In the genomic region with DNA sequence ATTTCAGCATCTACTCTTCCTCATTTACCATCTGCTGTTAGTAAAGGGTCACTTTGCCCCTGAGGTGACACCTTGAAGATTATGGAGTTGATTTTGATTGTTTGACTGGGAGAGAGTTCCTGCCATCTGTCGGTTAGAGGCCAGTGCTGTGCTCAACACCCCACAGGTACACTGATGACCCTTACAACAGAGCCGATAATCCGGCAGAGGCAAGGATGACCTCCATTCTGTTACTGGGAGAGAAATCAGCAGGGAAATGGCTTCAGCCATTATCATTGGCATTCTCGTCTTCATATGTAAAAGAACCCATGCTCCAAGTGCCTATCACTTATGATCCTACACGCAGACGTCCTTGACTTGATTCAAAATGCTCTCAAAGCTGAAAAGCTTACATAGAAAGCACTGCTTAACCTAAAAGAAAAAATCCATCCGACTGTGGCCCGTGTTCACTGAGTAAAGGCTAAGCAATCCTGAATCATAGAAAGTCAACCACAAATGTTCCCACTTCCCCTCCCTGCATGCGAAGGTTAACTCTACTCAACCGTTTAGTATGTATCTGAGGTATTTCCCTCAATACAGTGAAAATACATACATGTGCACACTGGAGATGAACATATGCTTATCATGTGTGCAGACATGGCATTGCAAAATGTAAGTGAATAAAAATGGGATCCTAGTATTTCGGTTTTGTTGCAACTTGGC, we compare ENCODE assay signal across 26 mouse cellular contexts.
DNase-seq lines count a peak whose midpoint lies in the region; ATAC-seq and TF ChIP-seq lines count a peak whose summit lies in the region.
"Had no signal": no experiment of that assay in that cellular context is flagged by ENCODE, and none has a peak within 500 bp of the region (broad histone marks: within the 10 kb centered on the region; RNA-seq: fewer than 3 reads in every experiment).

No protein-coding gene starts in this region.

- H3K27ac ChIP-seq in heart, embryonic 10.5 days: no peak overlapping the region
- no peak overlapping the region for H3K27ac ChIP-seq in heart, embryonic 11.5 days (ENCODE audit: low read depth, low read length)
- H3K27ac ChIP-seq in CH12.LX (ENCODE audit: insufficient read depth, low read depth): no peak overlapping the region
- no peak overlapping the region for H3K27ac ChIP-seq in hindbrain, postnatal 0 days
- H3K27ac ChIP-seq: embryonic facial prominence, embryonic 12.5 days; embryonic facial prominence, embryonic 15.5 days; gastrocnemius, adult 2 months; heart, adult 2 months; heart, embryonic 15.5 days; hindbrain, embryonic 14.5 days had no signal

- dilution Hi-C loops in CH12.LX (cut with MboI; ENCODE audit: extremely low pct_ligation_motif_present, extremely low pct_unique_long_range_greater_than_20kb, low sequenced_read_pairs): no loop called here

- H3K4me2 ChIP-seq in heart, embryonic 11.5 days: no peak overlapping the region
- H3K4me2 ChIP-seq in CH12.LX (ENCODE audit: insufficient read depth, low read depth, poor library complexity, severe bottlenecking): no peak overlapping the region
- H3K4me2 ChIP-seq in hindbrain, postnatal 0 days (ENCODE audit: low read depth, low read length): no peak overlapping the region
- H3K4me2 ChIP-seq: embryonic facial prominence, embryonic 12.5 days; embryonic facial prominence, embryonic 15.5 days; heart, embryonic 12.5 days; heart, embryonic 15.5 days; hindbrain, embryonic 14.5 days had no signal

- no peak overlapping the region for H3K4me3 ChIP-seq in heart, embryonic 10.5 days
- no peak overlapping the region for H3K4me3 ChIP-seq in heart, embryonic 11.5 days (ENCODE audit: low read depth, low read length)
- no peak overlapping the region for H3K4me3 ChIP-seq in CH12.LX (replicated peaks in 1 of 3; ENCODE audit: low read depth in 2 of 3, low read length in 2 of 3, poor library complexity in 1 of 3)
- H3K4me3 ChIP-seq in hindbrain, postnatal 0 days (ENCODE audit: low read length): no peak overlapping the region
- H3K4me3 ChIP-seq: embryonic facial prominence, embryonic 12.5 days; embryonic facial prominence, embryonic 15.5 days; gastrocnemius, adult 2 months; heart, adult 2 months; heart, embryonic 12.5 days; heart, embryonic 15.5 days had no signal

- H3K9ac ChIP-seq in heart, embryonic 11.5 days (ENCODE audit: low read depth, low read length): no peak overlapping the region
- no peak overlapping the region for H3K9ac ChIP-seq in CH12.LX (ENCODE audit: insufficient read depth, low read depth)
- H3K9ac ChIP-seq in hindbrain, postnatal 0 days (replicated peaks; ENCODE audit: low read length): no peak overlapping the region
- H3K9ac ChIP-seq: embryonic facial prominence, embryonic 12.5 days; embryonic facial prominence, embryonic 15.5 days; forebrain, postnatal 0 days; heart, embryonic 12.5 days; heart, embryonic 15.5 days; hindbrain, embryonic 14.5 days had no signal

- H3K27me3 ChIP-seq in heart, embryonic 10.5 days (ENCODE audit: insufficient read depth, poor library complexity, severe bottlenecking): no peaks in the 10 kb centered on the region
- no peaks in the 10 kb centered on the region for H3K27me3 ChIP-seq in heart, embryonic 11.5 days (ENCODE audit: control insufficient read depth, insufficient read depth, low read length)
- H3K27me3 ChIP-seq in CH12.LX (replicated peaks): no peaks in the 10 kb centered on the region
- H3K27me3 ChIP-seq in splenic B cell, adult 2 months (ENCODE audit: control insufficient read depth, insufficient read depth, low read length, poor library complexity, severe bottlenecking): no peaks in the 10 kb centered on the region
- no peaks in the 10 kb centered on the region for H3K27me3 ChIP-seq in hindbrain, postnatal 0 days (ENCODE audit: insufficient read depth, low read length)
- H3K27me3 ChIP-seq: embryonic facial prominence, embryonic 12.5 days; embryonic facial prominence, embryonic 15.5 days; heart, embryonic 12.5 days; heart, embryonic 15.5 days had no signal

- in situ Hi-C loops in CH12.LX (cut with MboI; ENCODE audit: low pct_ligation_motif_present, low pct_unique_long_range_greater_than_20kb, low sequenced_read_pairs): loop anchor here (25.0 kb wide), 1 partner anchor 97 kb away; no protein-coding TSS in a partner anchor

- H3K4me1 ChIP-seq in heart, embryonic 10.5 days: 0 out of 2 replicates have a peak, but pooled peaks cover 3% of the 10 kb centered on the region
- peaks cover 4% of the 10 kb centered on the region; the same call in 1 of the 2 replicates for H3K4me1 ChIP-seq in heart, embryonic 11.5 days (ENCODE audit: control insufficient read depth, insufficient read depth, low read length)
- H3K4me1 ChIP-seq in CH12.LX (ENCODE audit: control insufficient read depth in 1 of 2, insufficient read depth in 2 of 2): peaks cover 6 to 17% of the 10 kb centered on the region in 2 experiments
- no peaks in the 10 kb centered on the region for H3K4me1 ChIP-seq in hindbrain, postnatal 0 days (ENCODE audit: insufficient read depth, low read length)
- H3K4me1 ChIP-seq: embryonic facial prominence, embryonic 12.5 days; embryonic facial prominence, embryonic 15.5 days had no signal

- TF ChIP-seq EP300 in CH12.LX (IDR thresholded peaks at IDR 0.05; ENCODE audit: low read length): peak; percentile 67

- no peak for TF ChIP-seq CTCF in CH12.LX (conservative IDR thresholded peaks at IDR 0.05 in 1 of 2, IDR thresholded peaks at IDR 0.05 in 1 of 2; ENCODE audit: low read depth in 2 of 2, low read length in 2 of 2)
- no peak for TF ChIP-seq CTCF in hindbrain, postnatal 0 days (IDR thresholded peaks at IDR 0.05; ENCODE audit: low read depth)

- H3K79me2 ChIP-seq in CH12.LX (replicated peaks; ENCODE audit: control insufficient read depth, extremely low read depth, insufficient read depth, poor library complexity, severe bottlenecking): no peaks in the 10 kb centered on the region

- H3K36me3 ChIP-seq in heart, embryonic 10.5 days: 0 out of 2 replicates have a peak, but pooled peaks cover 3% of the 10 kb centered on the region
- no peaks in the 10 kb centered on the region for H3K36me3 ChIP-seq in heart, embryonic 11.5 days (ENCODE audit: control insufficient read depth, insufficient read depth, low read length)
- no peaks in the 10 kb centered on the region for H3K36me3 ChIP-seq in CH12.LX (replicated peaks in 1 of 2; ENCODE audit: control insufficient read depth in 1 of 2, insufficient read depth in 1 of 2, low read length in 1 of 2)
- no peaks in the 10 kb centered on the region for H3K36me3 ChIP-seq in splenic B cell, adult 2 months (ENCODE audit: control insufficient read depth, insufficient read depth, low read length, poor library complexity, severe bottlenecking)
- no peaks in the 10 kb centered on the region for H3K36me3 ChIP-seq in hindbrain, postnatal 0 days (ENCODE audit: insufficient read depth, low read length)
- H3K36me3 ChIP-seq: embryonic facial prominence, embryonic 12.5 days; embryonic facial prominence, embryonic 15.5 days; heart, embryonic 12.5 days; heart, embryonic 15.5 days had no signal

- no peak for ATAC-seq in heart, embryonic 11.5 days (replicated peaks; ENCODE audit: insufficient number of reproducible peaks, low FRiP score, low TSS enrichment)
- no peak for ATAC-seq in hindbrain, postnatal 0 days
- ATAC-seq: CD4-positive, CD25-positive, alpha-beta regulatory T cell, adult 4 months; forebrain, embryonic 14.5 days; forebrain, postnatal 0 days had no signal

- H3K9me3 ChIP-seq in heart, embryonic 10.5 days: no peaks in the 10 kb centered on the region
- H3K9me3 ChIP-seq in heart, embryonic 11.5 days (replicated peaks; ENCODE audit: control insufficient read depth, low read length): no peaks in the 10 kb centered on the region
- H3K9me3 ChIP-seq in CH12.LX (replicated peaks; ENCODE audit: low read length): peaks cover 3% of the 10 kb centered on the region
- H3K9me3 ChIP-seq in hindbrain, postnatal 0 days (ENCODE audit: low read length): no peaks in the 10 kb centered on the region
- H3K9me3 ChIP-seq: embryonic facial prominence, embryonic 12.5 days; embryonic facial prominence, embryonic 15.5 days; heart, embryonic 12.5 days; heart, embryonic 15.5 days had no signal

- 83% methylated on average over 11 of the region's 11 CpGs for WGBS in heart, embryonic 10.5 days
- 81% methylated on average over 11 of the region's 11 CpGs for WGBS in heart, embryonic 11.5 days (ENCODE audit: insufficient replicate concordance)
- 81% methylated on average over 11 of the region's 11 CpGs for WGBS in hindbrain, postnatal 0 days

- no peak for TF ChIP-seq RAD21 in CH12.LX (IDR thresholded peaks at IDR 0.05; ENCODE audit: low read depth, low read length)

- TF ChIP-seq POLR2A in CH12.LX (IDR thresholded peaks at IDR 0.05; ENCODE audit: low read depth, low read length): no peak

- peak; percentile 48 for DNase-seq in heart, embryonic 10.5 days (ENCODE audit: low spot score)
- DNase-seq in CH12.LX (ENCODE audit: extremely low read depth): no peak
- DNase-seq in c-Kit-positive CD71-negative TER-119-negative erythroid progenitor cells, embryonic 14.5 days (ENCODE audit: low read depth): peak; percentile 6
- peak; percentile 4 for DNase-seq in splenic B cell, adult 2 months (ENCODE audit: low read depth, low spot score)
- DNase-seq in ovary, postnatal 10 days (ENCODE audit: low spot score): no peak
- no peak for DNase-seq in hindbrain, postnatal 0 days (ENCODE audit: low spot score)
- DNase-seq: adrenal gland, adult 8-10 months; adrenal gland, postnatal 25 days; cerebellum, adult 18-20 months; cerebellum, adult 9-11 months; cerebellum, postnatal 25 days; forebrain, postnatal 0 days; gastrocnemius, adult 2 months; gastrocnemius, postnatal 14 days; heart, adult 2 months; heart, postnatal 10 days; heart, postnatal 4 days; kidney, adult 11 months had no signal

TF ChIP-seq in CH12.LX, 34 proteins besides CTCF, POLR2A, EP300 and RAD21 (continues in another document):
- peak; percentile 68 for TF ChIP-seq IRF4 (IDR thresholded peaks at IDR 0.05; ENCODE audit: low read depth, low read length)
- TF ChIP-seq BHLHE40 (IDR thresholded peaks at IDR 0.05; ENCODE audit: low read depth, low read length): peak; percentile 29; the same call in 1 of the 2 replicates
- TF ChIP-seq MAZ (IDR thresholded peaks at IDR 0.05; ENCODE audit: low read depth, low read length): no peak
- no peak for TF ChIP-seq GABPA (IDR thresholded peaks at IDR 0.05; ENCODE audit: insufficient replicate concordance, low read depth, low read length)
- TF ChIP-seq TCF12 (IDR thresholded peaks at IDR 0.05; ENCODE audit: low read depth, low read length): no peak
- no peak for TF ChIP-seq JUN (IDR thresholded peaks at IDR 0.05; ENCODE audit: insufficient read depth, low read depth, low read length)
- no peak for TF ChIP-seq MYC (IDR thresholded peaks at IDR 0.05; ENCODE audit: low read depth, low read length)
- TF ChIP-seq ZNF384 (IDR thresholded peaks at IDR 0.05; ENCODE audit: low read depth, low read length): no peak
- TF ChIP-seq PAX5 (IDR thresholded peaks at IDR 0.05; ENCODE audit: low read length): no peak
- no peak for TF ChIP-seq MXI1 (IDR thresholded peaks at IDR 0.05; ENCODE audit: low read depth, low read length)
- TF ChIP-seq USF2 (conservative IDR thresholded peaks at IDR 0.05; ENCODE audit: low read depth, low read length): no peak
- no peak for TF ChIP-seq CHD2 (IDR thresholded peaks at IDR 0.05; ENCODE audit: low read length)
- TF ChIP-seq KAT2A (IDR thresholded peaks at IDR 0.05; ENCODE audit: insufficient replicate concordance, low read length): no peak

Comparison
In these comparisons a context has a peak if more than half of its experiments do, and no peak if none do; other contexts are left out.
1. DNase-seq: peak in heart, embryonic 10.5 days (single experiment), c-Kit-positive CD71-negative TER-119-negative erythroid progenitor cells, embryonic 14.5 days (single experiment) and splenic B cell, adult 2 months (single experiment); none in CH12.LX (single experiment), ovary, postnatal 10 days (single experiment) and hindbrain, postnatal 0 days (single experiment).